Mouse (Mus musculus): ENCODE data around the gene Efhc2. TPM values are rescaled to one million over a fixed set of nuclear protein-coding genes. Genes with fewer than 3 reads are reported as not detected.
A peak's percentile ranks its signal among the peaks of the same experiment; 100 is the strongest.

The Efhc2 gene
- 1 to 10 TPM; 2.1 to 3.6 (median 2.4) TPM for total RNA-seq (2022)

- peak in 1 of 2 experiments; percentile 7 for DNase-seq (ENCODE audit: low spot score in 2 of 2)
These were observed at the start of gene Efhc2 for GRCm38 (mm10) chrX:17319126-17319583. Gene Efhc2, minus strand, starts transcription at chrX:17319368.

- DNase-seq (ENCODE audit: low spot score in 2 of 2): no peak
These were observed 45.9 kb upstream of the Efhc2 start for GRCm38 (mm10) chrX:17365114-17365513.

- no peak for DNase-seq (ENCODE audit: low spot score in 2 of 2)
These were observed 18.8 kb downstream of the Efhc2 start for GRCm38 (mm10) chrX:17300349-17300880.

- DNase-seq (ENCODE audit: low spot score in 2 of 2): peak in 1 of 2 experiments; percentile 36
These were observed 35.3 kb downstream of the Efhc2 start for GRCm38 (mm10) chrX:17283899-17284298.

- no peak for DNase-seq (ENCODE audit: low spot score in 2 of 2)
These were observed 94.0 kb downstream of the Efhc2 start for GRCm38 (mm10) chrX:17225141-17225540.

GRCm38 (mm10) chrX:17217451-17217850 is 101.7 kb downstream of the Efhc2 start:
- no peak for DNase-seq (ENCODE audit: low spot score in 2 of 2)

- no peak for DNase-seq (ENCODE audit: low spot score in 2 of 2)
These were observed 105.7 kb downstream of the Efhc2 start for GRCm38 (mm10) chrX:17213515-17213914.

- DNase-seq (ENCODE audit: low spot score in 2 of 2): no peak
These were observed 143.4 kb downstream of the Efhc2 start for GRCm38 (mm10) chrX:17175748-17176147.

- DNase-seq (ENCODE audit: low spot score in 2 of 2): no peak
These were observed 153.5 kb downstream of the Efhc2 start for GRCm38 (mm10) chrX:17165638-17166037.

Data from left cerebral cortex, adult 8-10 months (tissue).